Mouse (Mus musculus) stomach, embryonic 14.5 days (tissue): Measurements from ENCODE around the gene Lacc1. TPM values are rescaled to one million over a fixed set of nuclear protein-coding genes. Genes with fewer than 3 reads are reported as not detected.
"Not testable (repeated sequence)": the region's sequence is repeated elsewhere in the genome, so short reads cannot be mapped to it uniquely, and the experiment has no call there.

Experiments used
- ATAC-seq: fragments of 200-750 bp; cut with Nextera tagmentation; 2 replicates; pipeline ENCODE4 v1.8.0; 2017; ENCODE audit warnings: low read depth, moderate TSS enrichment; ENCODE audit not compliant: insufficient number of reproducible peaks, insufficient read depth, low FRiP score
- H3K27ac ChIP-seq: fragments of 300-500 bp; sonication (generic); 2 replicates; pipeline ENCODE4 v1.5.1; 2014; ENCODE audit warnings: mild to moderate bottlenecking, low read length, moderate library complexity, mixed read lengths
- H3K27me3 ChIP-seq: fragments of 300-500 bp; sonication (generic); 2 replicates; pipeline ENCODE4 v1.6.1; 2014; ENCODE audit warnings: low read length, control low read depth, mixed read lengths; ENCODE audit not compliant: control insufficient read depth, insufficient read depth
- H3K36me3 ChIP-seq: fragments of 300-500 bp; sonication (generic); 2 replicates; pipeline ENCODE4 v1.6.1; 2014; ENCODE audit warnings: mild to moderate bottlenecking, control low read depth, low read length, moderate library complexity, mixed read lengths; ENCODE audit not compliant: control insufficient read depth, insufficient read depth
- H3K4me1 ChIP-seq: fragments of 300-500 bp; sonication (generic); 2 replicates; pipeline ENCODE4 v1.6.1; 2014; ENCODE audit warnings: low read length, control low read depth, mixed read lengths; ENCODE audit not compliant: control insufficient read depth, insufficient read depth
- H3K4me2 ChIP-seq: fragments of 300-500 bp; sonication (generic); replicated peaks from 2 replicates; pipeline ENCODE4 v1.6.1; 2014; ENCODE audit warnings: low read depth, low read length, control low read depth
- H3K4me3 ChIP-seq: fragments of 300-500 bp; sonication (generic); 2 replicates; pipeline ENCODE4 v1.5.1; 2014; ENCODE audit warnings: low read depth, low read length, control low read depth
- H3K9ac ChIP-seq: fragments of 300-500 bp; sonication (generic); replicated peaks from 2 replicates; pipeline ENCODE4 v1.6.1; 2014; ENCODE audit warnings: low read depth, mild to moderate bottlenecking, control low read depth, low read length, moderate library complexity, mixed read lengths
- H3K9me3 ChIP-seq: fragments of 300-500 bp; sonication (generic); 2 replicates; pipeline ENCODE4 v1.6.1; 2016; ENCODE audit warnings: low read depth, low read length, control low read depth; ENCODE audit not compliant: control insufficient read depth
- WGBS: fragments of 180-500 bp; shearing (Covaris S2); extraction: QIAGEN DNeasy Blood & Tissue Kit; methylation state at CpG from one replicate; pipeline ENCODE4 v1.1.7; 2014; 5-methylcytosine and 5-hydroxymethylcytosine counted together
- polyA plus RNA-seq: library from polyadenylated mRNA; unstranded; fragments of >200 nt; fragmentation: Nextera tagmentation; extraction: Ambion mirVana; gene quantifications from 2 replicates; pipeline ENCODE4 v1.2.1, GENCODE M21; 2014

Lacc1 gene
- polyA plus RNA-seq, 1 experiment from 2014 or later, result 9.0 TPM

DNA sequence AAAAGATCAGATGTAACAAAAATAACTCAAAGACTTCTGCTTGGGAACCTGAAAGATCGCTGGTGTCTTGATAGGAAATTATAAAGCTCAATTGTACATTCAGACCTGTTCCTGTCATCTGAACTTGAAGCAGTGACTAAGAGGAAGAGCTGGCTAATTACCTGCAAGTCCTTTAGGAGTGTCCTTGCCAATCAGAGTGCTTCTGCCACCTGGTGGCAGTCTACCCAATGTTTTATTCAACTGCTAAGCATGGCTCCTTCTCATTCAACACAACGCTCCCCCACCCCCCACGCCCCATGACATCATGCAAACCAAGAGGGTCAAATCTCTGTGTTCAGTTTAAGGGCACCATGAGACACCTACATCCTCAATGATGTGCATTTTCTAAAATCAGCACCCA is 28.5 kb downstream of the Lacc1 start:
- ATAC-seq, result no peak; the same call in 1 of the 2 replicates

GRCm38 (mm10) chr14:77005566-77005965 is 31.1 kb downstream of the Lacc1 start:
- no peak overlapping the region for H3K27ac ChIP-seq
- H3K9me3 ChIP-seq, result no peaks in the 10 kb centered on the region
- H3K4me3 ChIP-seq, result no peak overlapping the region
- H3K4me2 ChIP-seq, result no peak overlapping the region
- WGBS, result 61% methylated on average over 5 of the region's 5 CpGs
- no peak for ATAC-seq
- H3K27me3 ChIP-seq, result no peaks in the 10 kb centered on the region
- no peaks in the 10 kb centered on the region for H3K36me3 ChIP-seq
- H3K4me1 ChIP-seq, result peaks cover 12% of the 10 kb centered on the region
- H3K9ac ChIP-seq, result no peak overlapping the region

More for the DNA sequence above, 28.5 kb downstream of the Lacc1 start:
- WGBS, result 18% methylated on average over 3 of the region's 3 CpGs
- no peaks in the 10 kb centered on the region for H3K27me3 ChIP-seq
- H3K4me2 ChIP-seq, result no peak overlapping the region
- H3K27ac ChIP-seq, result no peak overlapping the region
- peaks cover 12% of the 10 kb centered on the region for H3K4me1 ChIP-seq
- no peak overlapping the region for H3K4me3 ChIP-seq
- H3K36me3 ChIP-seq, result no peaks in the 10 kb centered on the region
- H3K9ac ChIP-seq, result no peak overlapping the region
- H3K9me3 ChIP-seq, result no peaks in the 10 kb centered on the region

DNA sequence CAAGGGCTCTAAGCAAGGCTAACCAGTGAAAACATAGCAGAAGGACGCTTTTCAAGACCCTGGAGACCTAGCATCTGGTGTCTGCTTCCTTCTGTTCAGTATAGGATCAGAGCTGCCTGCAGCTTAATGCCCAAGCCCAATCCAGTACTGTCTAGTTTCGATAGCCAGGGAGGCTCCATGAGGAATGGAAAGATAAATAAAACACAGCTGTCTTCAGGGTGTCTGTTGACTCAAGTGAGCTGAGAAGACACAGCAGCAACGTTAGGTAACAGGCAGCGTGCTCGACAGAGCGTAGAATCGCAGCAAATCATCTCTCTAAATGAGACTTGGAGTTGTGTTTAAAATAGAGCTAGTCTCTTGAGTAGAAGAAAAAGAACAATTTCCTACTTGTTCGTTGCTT is 32.0 kb downstream of the Lacc1 start:
- Histone ChIP-seq H3K4me3 (no peak overlapping the region), H3K27me3 (no peaks in the 10 kb centered on the region), H3K9me3 (no peaks in the 10 kb centered on the region), H3K4me2 (no peak overlapping the region), H3K9ac (no peak overlapping the region), H3K4me1 (peaks cover 12% of the 10 kb centered on the region), H3K36me3 (no peaks in the 10 kb centered on the region), H3K27ac (no peak overlapping the region; the same call in 1 of the 2 replicates)
- no peak; the same call in 1 of the 2 replicates for ATAC-seq
- WGBS, result 27% methylated on average over 8 of the region's 8 CpGs

- not testable (repeated sequence) for H3K4me1 ChIP-seq, H3K27ac ChIP-seq, H3K4me3 ChIP-seq, H3K27me3 ChIP-seq, H3K9ac ChIP-seq, H3K9me3 ChIP-seq, ATAC-seq, H3K4me2 ChIP-seq, H3K36me3 ChIP-seq
- 95% methylated on average over 2 of the region's 2 CpGs for WGBS
Observed at GRCm38 (mm10) chr14:76990351-76990750, 46.4 kb downstream of the Lacc1 start.

DNA sequence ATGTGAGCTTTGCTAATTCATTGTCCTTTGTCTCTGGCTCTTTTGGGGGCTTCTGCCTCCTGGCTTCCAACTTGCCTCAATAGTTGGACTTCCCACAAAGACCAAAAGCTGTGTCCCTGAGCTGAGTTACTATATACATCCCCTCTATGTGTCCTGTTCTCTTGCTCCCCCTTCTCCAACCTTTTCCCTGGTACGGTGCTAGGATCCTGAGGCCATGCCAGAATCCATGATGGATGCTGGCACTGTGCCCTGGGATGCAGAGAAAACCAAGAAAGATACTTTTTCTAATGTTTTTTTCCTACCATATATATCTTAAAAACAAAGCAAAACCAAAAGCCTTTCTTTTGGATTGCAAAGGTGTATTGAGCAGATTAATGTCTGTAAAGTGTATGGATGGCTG is 54.9 kb downstream of the Lacc1 start:
- Histone ChIP-seq H3K27ac (no peak overlapping the region), H3K36me3 (no peaks in the 10 kb centered on the region), H3K4me1 (no peaks in the 10 kb centered on the region), H3K9ac (no peak overlapping the region), H3K27me3 (no peaks in the 10 kb centered on the region), H3K4me2 (no peak overlapping the region), H3K9me3 (no peaks in the 10 kb centered on the region), H3K4me3 (no peak overlapping the region)
- WGBS, result 52% methylated on average over 1 of the region's 1 CpGs
- ATAC-seq, result no peak

- Histone ChIP-seq H3K27me3 (no peaks in the 10 kb centered on the region), H3K9me3 (no peaks in the 10 kb centered on the region), H3K4me3 (no peak overlapping the region), H3K4me1 (no peaks in the 10 kb centered on the region), H3K4me2 (no peak overlapping the region), H3K36me3 (no peaks in the 10 kb centered on the region), H3K27ac (no peak overlapping the region), H3K9ac (no peak overlapping the region)
- no peak for ATAC-seq
- 96% methylated on average over 4 of the region's 4 CpGs for WGBS
Observed at GRCm38 (mm10) chr14:76981176-76981575, 55.5 kb downstream of the Lacc1 start.

- 50% methylated on average over 9 of the region's 9 CpGs for WGBS
- Histone ChIP-seq H3K9ac (no peak overlapping the region), H3K36me3 (no peaks in the 10 kb centered on the region), H3K27ac (no peak overlapping the region), H3K4me2 (no peak overlapping the region), H3K27me3 (no peaks in the 10 kb centered on the region), H3K4me3 (no peak overlapping the region), H3K4me1 (no peaks in the 10 kb centered on the region), H3K9me3 (no peaks in the 10 kb centered on the region)
- no peak for ATAC-seq
Observed at GRCm38 (mm10) chr14:76979569-76979968, 57.1 kb downstream of the Lacc1 start.

Other genes with a start within 250 kb of the Lacc1 start
- gene Ccdc122, start 132 bp downstream of the Lacc1 start, polyA plus RNA-seq, result 3.8 and 5.1 TPM in 2 replicates
- 7.2 and 7.4 TPM in 2 replicates for gene Enox1, start 119.9 kb upstream of the Lacc1 start, polyA plus RNA-seq